Mouse (Mus musculus) embryo, embryonic 11 days (tissue): ENCODE data around the gene Evx2.
A peak's percentile ranks its signal among the peaks of the same experiment; 100 is the strongest.

ENCODE experiments used
- DNase-seq: peaks from one replicate; pipeline ENCODE4 v3.0.0-alpha.2; 2015

Gene Evx2

GRCm38 (mm10) chr2:74663291-74663925, 4.1 kb upstream of the Evx2 start:
- DNase-seq: peak; percentile 85

GRCm38 (mm10) chr2:74661685-74662084, 2.3 kb upstream of the Evx2 start:
- peak; percentile 89 for DNase-seq

GRCm38 (mm10) chr2:74660421-74661375, 1.3 kb upstream of the Evx2 start:
- peak; percentile 30 for DNase-seq

DNA sequence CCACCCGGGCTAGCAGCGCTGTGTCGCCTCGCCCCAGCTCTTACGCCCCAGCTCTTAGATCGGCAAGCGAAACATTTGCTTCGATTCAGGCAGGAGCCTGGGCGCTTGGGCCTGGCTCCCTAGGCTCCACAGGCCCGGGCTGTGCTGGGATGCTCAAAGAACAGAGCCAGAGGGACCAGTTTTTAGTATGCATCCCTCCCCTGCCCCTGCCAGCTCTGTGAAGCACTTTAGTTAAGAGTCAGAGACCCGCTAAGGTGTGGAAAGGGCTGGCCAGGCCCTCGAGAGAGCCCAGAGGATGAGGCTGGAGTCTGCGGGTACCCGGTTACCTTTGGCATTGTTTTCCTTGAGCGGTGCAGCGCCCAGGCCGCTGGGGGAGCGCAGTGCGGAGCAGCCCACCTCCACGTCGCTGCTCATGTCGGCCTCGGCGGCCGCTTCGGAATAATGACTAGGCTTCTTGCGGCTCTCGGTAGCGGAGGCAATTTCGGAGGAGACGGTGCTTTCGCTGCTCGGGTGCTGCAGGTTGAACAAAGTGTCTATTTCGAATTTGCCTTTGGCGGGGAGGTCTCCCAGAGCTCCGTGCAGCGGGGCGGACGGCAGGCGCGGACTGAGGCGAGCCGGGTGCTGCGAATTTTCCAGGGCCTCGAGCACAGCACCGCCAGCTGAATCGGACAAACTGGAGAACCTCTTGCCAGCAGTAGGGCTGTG, 538 bp downstream of the Evx2 start:
- peak; percentile 68 for DNase-seq

- DNase-seq: no peak
These were observed 1.2 kb downstream of the Evx2 start for GRCm38 (mm10) chr2:74658024-74658666.

- peak; percentile 62 for DNase-seq
These were observed 1.9 kb downstream of the Evx2 start for GRCm38 (mm10) chr2:74657251-74658023.

DNA sequence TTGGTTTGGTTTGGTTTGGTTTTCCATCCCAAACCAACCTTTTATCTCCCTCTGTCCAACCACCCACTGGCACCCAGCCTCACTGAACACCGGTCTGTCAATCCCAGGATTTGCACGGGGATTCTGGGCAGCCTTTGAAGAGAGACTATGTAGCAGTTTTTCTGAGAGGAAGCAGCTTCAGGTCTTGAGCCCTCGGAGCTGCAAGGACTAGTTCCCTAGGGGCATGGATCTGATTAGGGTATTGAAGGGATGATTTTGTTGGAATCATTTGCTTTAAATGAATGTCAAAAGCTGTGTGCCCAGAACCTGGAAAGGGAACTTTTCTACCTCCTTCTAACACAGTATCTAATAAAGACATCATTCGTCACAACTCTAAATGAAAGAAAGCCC, 2.7 kb downstream of the Evx2 start:
- DNase-seq: peak; percentile 61

DNA sequence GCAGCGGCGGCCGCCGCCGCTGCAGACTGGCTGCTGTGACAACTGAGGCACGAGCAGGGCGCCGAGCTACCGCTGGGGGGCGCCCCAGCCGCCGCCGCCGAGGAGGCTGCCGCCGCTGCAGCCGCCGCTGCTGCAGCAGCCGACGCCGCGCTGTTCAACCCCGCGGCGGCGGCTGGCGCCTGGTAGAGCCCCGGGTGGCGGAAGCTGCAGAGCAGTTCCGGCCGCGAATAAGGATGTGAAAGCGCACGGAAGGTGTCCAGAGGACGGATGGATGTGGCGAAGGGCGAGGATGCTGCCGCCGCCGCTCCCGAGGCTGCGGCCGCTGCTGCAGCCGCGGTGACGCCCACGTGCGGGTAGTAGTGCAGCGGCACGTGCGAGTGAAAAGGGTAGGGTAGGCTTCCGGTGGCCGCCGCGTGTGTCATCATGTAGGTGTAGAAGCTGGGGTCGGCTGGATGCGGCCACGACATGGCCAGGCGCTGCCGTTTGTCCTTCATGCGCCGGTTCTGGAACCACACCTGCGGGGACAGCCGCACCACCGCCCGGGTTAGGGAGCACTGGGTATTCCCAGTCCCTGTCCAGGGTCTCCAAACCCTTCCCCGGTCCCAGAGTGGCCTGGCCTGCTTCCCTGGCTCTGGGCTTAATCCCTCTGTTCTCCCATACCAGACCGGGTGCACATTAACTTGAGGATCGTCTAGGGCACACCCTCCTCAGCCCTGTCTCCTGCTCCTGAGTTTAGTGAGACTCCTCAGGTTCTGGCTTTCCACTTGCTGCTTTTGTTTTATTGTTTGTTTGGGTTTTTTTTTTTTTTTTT, 3.3 kb downstream of the Evx2 start:
- peak; percentile 78 for DNase-seq

DNA sequence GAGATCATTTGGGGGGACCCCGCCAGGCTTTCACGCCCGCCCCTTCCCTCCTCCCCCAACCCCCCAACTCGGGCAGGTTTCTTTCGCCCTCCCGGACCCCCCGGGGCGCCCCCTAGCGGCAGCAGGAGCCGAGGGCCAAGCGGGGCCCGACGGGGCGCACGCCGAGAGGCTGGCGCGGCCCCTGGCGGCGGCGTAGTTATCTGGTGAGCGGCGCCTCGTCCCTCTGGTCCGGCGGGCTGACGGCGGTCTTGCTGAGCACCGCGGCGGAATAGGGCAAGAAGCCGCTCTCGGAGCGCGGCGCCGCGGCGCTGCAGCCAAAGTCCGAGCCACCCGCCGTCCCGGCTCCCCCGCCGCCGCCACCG, 4.0 kb downstream of the Evx2 start:
- peak; percentile 70 for DNase-seq

DNA sequence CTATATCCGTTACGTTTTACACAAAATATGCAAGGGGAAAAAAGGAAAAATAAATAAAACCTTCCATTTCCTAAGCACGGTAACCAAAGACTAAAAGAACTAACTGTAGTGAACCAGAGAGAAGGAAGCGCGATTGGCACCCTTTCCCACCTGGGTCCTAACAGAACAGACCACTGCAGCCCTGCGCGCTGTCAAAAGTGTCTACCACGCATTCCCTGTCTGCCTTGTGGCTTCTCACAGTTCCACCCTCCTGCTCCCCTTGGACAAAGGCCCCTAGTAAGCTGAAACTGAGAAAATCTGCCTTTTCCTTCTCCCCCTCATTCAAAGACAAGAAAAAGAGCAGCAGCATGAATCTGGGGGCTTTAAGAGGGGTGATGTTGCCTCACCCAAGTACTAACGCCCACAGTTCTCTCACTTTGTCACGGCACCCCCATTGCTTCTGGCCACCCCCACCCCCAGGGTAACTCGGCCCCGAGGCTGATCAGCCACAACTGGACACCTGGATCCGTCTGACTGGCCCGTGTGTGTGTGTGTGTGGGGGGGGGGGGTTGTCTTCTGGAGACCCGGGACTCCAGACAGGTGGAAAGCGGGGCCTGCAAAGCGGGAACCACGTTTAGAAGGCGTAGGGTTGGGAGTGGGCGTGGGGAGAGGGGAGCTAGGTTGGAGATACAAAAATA, 4.5 kb downstream of the Evx2 start:
- DNase-seq: peak; percentile 33

GRCm38 (mm10) chr2:74653781-74654535, 5.4 kb downstream of the Evx2 start:
- DNase-seq: peak; percentile 33

DNA sequence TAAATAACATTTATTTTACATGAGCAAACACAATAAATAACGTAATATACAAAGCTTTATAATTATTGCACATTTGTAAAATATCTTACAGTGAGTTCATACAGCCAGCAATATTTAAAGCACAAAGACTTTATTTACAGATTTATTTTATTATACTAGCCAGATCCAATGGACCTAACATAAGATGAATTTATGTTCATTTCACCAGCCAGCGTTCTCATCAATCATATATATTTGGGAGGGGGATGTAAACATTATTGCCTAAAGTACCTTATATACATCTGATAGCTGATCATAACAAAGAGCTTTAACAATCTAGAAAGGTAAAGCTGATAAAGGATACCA, 6.4 kb downstream of the Evx2 start:
- DNase-seq: peak; percentile 13

DNA sequence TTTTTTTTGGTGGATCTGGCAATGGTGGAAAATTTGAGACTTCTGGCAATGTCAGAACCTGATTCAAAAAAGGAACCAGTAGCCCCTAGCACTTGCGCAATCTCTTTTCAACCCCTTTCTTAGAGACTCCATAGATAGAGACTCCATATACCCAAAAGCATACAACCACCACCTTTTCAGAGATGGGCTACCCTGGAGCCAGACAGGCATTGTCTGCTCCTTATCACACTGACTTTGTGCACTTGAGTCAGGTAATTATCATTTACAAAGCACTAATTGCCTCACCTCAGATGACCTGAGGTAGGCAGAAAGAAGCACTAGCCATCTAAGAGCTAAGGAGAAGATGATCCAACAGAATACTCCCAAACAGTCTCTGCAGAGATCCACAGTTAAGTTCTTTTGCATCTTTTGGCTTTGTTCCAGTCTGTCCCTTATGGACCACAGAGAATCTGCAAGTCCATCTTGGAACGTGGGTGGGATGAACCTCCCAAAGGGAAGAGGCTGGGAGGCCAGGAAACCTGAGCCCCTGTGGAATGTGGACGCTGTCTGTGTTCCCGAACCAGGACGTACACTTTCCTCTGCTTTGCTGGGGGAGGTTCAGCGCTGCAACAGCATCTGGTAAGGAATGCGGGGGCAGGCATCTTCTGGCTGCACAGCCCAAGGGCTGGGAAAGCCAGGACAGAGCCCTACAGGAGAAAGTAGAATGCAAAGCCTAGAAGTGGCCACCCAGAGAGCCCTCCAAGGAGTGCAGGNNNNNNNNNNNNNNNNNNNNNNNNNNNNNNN, 12.1 kb downstream of the Evx2 start:
- DNase-seq: peak; percentile 39

DNA sequence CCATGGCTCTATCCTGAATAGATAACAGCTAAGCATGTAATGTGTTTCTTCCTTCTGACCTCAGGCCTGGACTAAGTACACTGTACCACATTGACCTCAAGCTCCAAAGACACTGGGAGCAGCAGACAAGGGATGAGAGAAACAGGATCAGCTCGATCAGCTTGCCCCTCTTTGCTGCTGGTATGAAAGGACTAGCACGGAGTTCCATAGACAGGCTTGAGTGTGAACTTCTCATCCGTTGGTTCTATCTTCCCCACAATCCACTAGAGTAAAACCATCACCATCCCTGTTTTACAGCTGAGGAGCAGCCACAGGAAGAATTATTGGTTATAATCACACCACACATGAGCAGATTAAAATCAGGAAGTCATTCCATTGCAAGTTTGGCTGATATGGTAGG, 13.7 kb downstream of the Evx2 start:
- no peak for DNase-seq

DNA sequence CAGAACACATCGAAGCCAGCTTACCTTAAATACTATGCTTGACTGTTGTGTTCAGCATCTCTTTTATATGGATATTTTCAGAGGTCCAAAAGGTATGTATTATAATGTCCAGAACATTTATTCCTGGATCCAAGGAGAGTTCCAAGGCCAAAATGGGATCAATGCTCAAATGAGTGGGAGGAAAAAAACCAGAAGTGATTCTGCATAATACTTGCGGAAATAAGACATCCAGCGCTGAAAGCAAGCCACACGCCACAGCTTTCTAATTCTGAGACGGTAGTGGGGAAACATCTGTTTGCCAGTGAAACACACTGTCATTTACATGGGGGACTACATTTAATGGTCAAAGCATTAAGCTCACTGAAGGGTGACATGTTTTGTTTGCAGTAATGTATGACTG, 16.9 kb downstream of the Evx2 start:
- DNase-seq: no peak

DNA sequence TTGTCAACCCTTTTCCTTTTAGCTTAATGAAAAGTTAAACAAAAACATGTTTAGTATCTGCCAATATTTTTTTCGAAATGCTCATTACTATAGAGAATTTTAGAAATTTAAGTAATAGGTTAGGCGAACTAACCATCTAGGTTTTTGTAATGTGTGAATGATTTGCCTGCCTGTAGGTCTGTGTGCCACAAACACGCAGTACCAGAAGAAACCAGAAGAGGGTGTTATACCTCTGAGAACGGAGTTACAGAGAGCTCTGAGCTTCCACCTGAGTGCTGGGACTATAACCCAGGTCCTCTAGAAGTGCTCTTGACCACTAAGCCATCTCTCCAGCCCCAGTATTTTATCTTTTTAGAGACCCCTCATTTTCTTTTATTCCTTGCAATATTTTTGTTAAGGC, 23.9 kb downstream of the Evx2 start:
- no peak for DNase-seq

DNA sequence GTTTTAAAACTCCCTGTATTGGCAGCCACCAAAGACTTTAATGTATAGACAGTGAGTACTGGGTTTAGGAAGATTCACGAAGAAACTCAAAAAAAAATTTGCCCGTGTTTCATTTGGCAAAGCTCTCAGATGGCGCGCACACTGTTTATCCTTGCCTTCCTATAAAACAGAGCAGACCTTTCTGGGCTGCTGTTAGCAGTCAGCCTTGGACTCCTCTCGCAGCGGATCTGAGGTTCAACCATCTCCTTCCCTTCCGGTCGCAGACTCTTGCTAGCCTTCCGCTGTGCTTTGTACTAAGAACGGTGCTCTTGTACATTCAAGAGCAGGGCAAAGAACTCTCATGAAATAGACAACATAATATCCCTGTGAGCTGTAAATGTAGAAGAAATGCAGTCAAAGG, 39.0 kb downstream of the Evx2 start:
- peak; percentile 10 for DNase-seq

DNA sequence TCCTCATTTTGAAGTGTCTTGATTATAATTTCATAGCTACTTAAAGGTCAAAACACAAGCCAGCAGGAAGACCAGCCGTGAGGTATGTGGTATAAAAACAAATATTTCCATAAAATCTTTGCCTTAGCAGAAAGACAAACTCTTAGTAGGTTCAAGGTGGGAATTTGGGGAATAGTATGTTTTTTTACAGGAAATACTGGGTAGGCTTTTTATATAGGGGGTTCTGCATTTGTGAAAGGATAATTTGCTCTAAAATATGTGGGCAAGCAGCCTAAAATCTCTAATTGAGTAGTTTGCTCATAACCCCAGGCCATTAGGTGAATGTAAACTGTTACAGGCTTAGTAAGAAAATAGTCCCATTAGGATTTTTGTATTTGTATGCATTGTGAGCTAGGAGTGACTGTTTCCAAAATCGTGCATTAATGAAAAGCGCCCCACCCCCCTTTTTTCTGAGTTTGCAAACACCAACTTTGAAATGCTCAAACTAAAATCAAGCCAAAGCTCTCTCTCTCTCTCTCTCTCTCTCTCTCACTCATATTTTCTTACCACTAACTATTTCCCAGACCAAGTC, 39.6 kb downstream of the Evx2 start:
- DNase-seq: no peak

GRCm38 (mm10) chr2:74617706-74618105, 41.7 kb downstream of the Evx2 start:
- DNase-seq: no peak
